Mouse (Mus musculus) liver, adult 2 months (tissue): ENCODE measurements around the gene Olfr1361.

ENCODE experiments used
- CTCF ChIP-seq: fragments of 200-500 bp; IDR thresholded peaks from 2 replicates; pipeline ENCODE4 v1.5.1; 2011; ENCODE audit warnings: low read depth, low read length, control low read depth
- POLR2A ChIP-seq: fragments of 200-500 bp; IDR thresholded peaks from 2 replicates; pipeline ENCODE4 v1.6.1; 2011; ENCODE audit warnings: low read length, control low read depth; ENCODE audit not compliant: insufficient read depth; ENCODE audit errors: extremely low read depth

- no peak for TF ChIP-seq POLR2A
- no peak for TF ChIP-seq CTCF
Measured at GRCm38 (mm10) chr13:21663286-21663685, at the start of gene Olfr1361.
